30 mouse cellular contexts compared by ENCODE assay signal in genomic region chr17:26788986-26789385, GRCm38 (mm10). TPM values are rescaled to one million over a fixed set of nuclear protein-coding genes. Genes with fewer than 3 reads are reported as not detected.
A peak's percentile ranks its signal among the peaks of the same experiment; 100 is the strongest.
DNase-seq lines count a peak whose midpoint lies in the region; TF ChIP-seq lines count a peak whose summit lies in the region.
"Had no signal": no experiment of that assay in that cellular context is flagged by ENCODE, and none has a peak within 500 bp of the region (broad histone marks: within the 10 kb centered on the region; RNA-seq: fewer than 3 reads in every experiment).

No protein-coding gene starts in this region.

- no peaks in the 10 kb centered on the region for H3K9me3 ChIP-seq in heart, embryonic 10.5 days
- H3K9me3 ChIP-seq in CH12.LX (replicated peaks; ENCODE audit: low read length), result no peaks in the 10 kb centered on the region
- H3K9me3 ChIP-seq: embryonic facial prominence, embryonic 13.5 days; embryonic facial prominence, embryonic 15.5 days; forebrain, embryonic 10.5 days; forebrain, embryonic 12.5 days; G1E had no signal

- dilution Hi-C loops in CH12.LX (cut with MboI; ENCODE audit: extremely low pct_ligation_motif_present, extremely low pct_unique_long_range_greater_than_20kb, low sequenced_read_pairs), result no loop called here

- in situ Hi-C loops in CH12.LX (cut with MboI; ENCODE audit: low pct_ligation_motif_present, low pct_unique_long_range_greater_than_20kb, low sequenced_read_pairs), result loop anchor here (10.0 kb wide), 1 partner anchor 64 kb away; no protein-coding TSS in a partner anchor

- H3K27me3 ChIP-seq in heart, embryonic 10.5 days (ENCODE audit: insufficient read depth, poor library complexity, severe bottlenecking), result no peaks in the 10 kb centered on the region
- H3K27me3 ChIP-seq in spleen, adult 2 months (ENCODE audit: control insufficient read depth, insufficient read depth, low read length), result no peaks in the 10 kb centered on the region
- no peaks in the 10 kb centered on the region for H3K27me3 ChIP-seq in CH12.LX (replicated peaks)
- H3K27me3 ChIP-seq: embryonic facial prominence, embryonic 13.5 days; embryonic facial prominence, embryonic 15.5 days; forebrain, embryonic 12.5 days; Patski had no signal

- no peak overlapping the region for H3K27ac ChIP-seq in heart, embryonic 10.5 days
- peak overlapping the region; percentile 91 for H3K27ac ChIP-seq in spleen, adult 2 months (ENCODE audit: insufficient read depth, low read length)
- peak overlapping the region; percentile 99 for H3K27ac ChIP-seq in CH12.LX (ENCODE audit: insufficient read depth, low read depth)
- H3K27ac ChIP-seq in bone marrow, adult 2 months (ENCODE audit: control insufficient read depth, insufficient read depth, low read depth, low read length, poor library complexity), result peak overlapping the region; percentile 44; the same call in 1 of the 2 replicates
- H3K27ac ChIP-seq: embryonic facial prominence, embryonic 13.5 days; embryonic facial prominence, embryonic 15.5 days; forebrain, embryonic 10.5 days; forebrain, embryonic 12.5 days had no signal

- peaks cover 86% of the 10 kb centered on the region for H3K36me3 ChIP-seq in heart, embryonic 10.5 days
- H3K36me3 ChIP-seq in spleen, adult 2 months (ENCODE audit: control insufficient read depth, insufficient read depth, low read length), result peaks cover 21% of the 10 kb centered on the region
- peaks cover 36 to 64% of the 10 kb centered on the region in 2 experiments for H3K36me3 ChIP-seq in CH12.LX (replicated peaks in 1 of 2; ENCODE audit: control insufficient read depth in 1 of 2, insufficient read depth in 1 of 2, low read length in 1 of 2)

- no peaks in the 10 kb centered on the region; the same call in 1 of the 2 replicates for H3K79me2 ChIP-seq in CH12.LX (replicated peaks; ENCODE audit: control insufficient read depth, extremely low read depth, insufficient read depth, poor library complexity, severe bottlenecking)

- TF ChIP-seq EP300 in CH12.LX (IDR thresholded peaks at IDR 0.05; ENCODE audit: low read length), result no peak

- H3K4me1 ChIP-seq in heart, embryonic 10.5 days, result no peaks in the 10 kb centered on the region
- H3K4me1 ChIP-seq in spleen, adult 2 months (ENCODE audit: control insufficient read depth, insufficient read depth, insufficient read length), result peaks cover 42% of the 10 kb centered on the region; the same call in 1 of the 2 replicates
- H3K4me1 ChIP-seq in CH12.LX (ENCODE audit: control insufficient read depth in 1 of 2, insufficient read depth in 2 of 2), result peaks cover 59 to 94% of the 10 kb centered on the region in 2 experiments
- H3K4me1 ChIP-seq in bone marrow, adult 2 months (ENCODE audit: control insufficient read depth, insufficient read depth, low read length), result peaks cover 4% of the 10 kb centered on the region
- H3K4me1 ChIP-seq: embryonic facial prominence, embryonic 13.5 days; embryonic facial prominence, embryonic 15.5 days; forebrain, embryonic 10.5 days; forebrain, embryonic 12.5 days had no signal

- no peak for TF ChIP-seq RAD21 in CH12.LX (IDR thresholded peaks at IDR 0.05; ENCODE audit: low read depth, low read length)

- peak overlapping the region; percentile 69 for H3K4me2 ChIP-seq in CH12.LX (ENCODE audit: insufficient read depth, low read depth, poor library complexity, severe bottlenecking)
- H3K4me2 ChIP-seq: embryonic facial prominence, embryonic 13.5 days; embryonic facial prominence, embryonic 15.5 days; forebrain, embryonic 12.5 days had no signal

- no peak for TF ChIP-seq POLR2A in spleen, adult 2 months (IDR thresholded peaks at IDR 0.05; ENCODE audit: low read depth, low read length)
- TF ChIP-seq POLR2A in CH12.LX (IDR thresholded peaks at IDR 0.05; ENCODE audit: low read depth, low read length), result no peak; the same call in 1 of the 2 replicates
- no peak for TF ChIP-seq POLR2A in bone marrow, adult 2 months (IDR thresholded peaks at IDR 0.05; ENCODE audit: borderline replicate concordance, control insufficient read depth, low read depth, low read length)

- DNase-seq in heart, embryonic 10.5 days (ENCODE audit: low spot score), result peak; percentile 56
- no peak for DNase-seq in heart, postnatal 36 days
- no peak for DNase-seq in spleen, adult 2 months (ENCODE audit: low read depth in 1 of 2, low spot score in 2 of 2)
- DNase-seq in spleen, adult 12 weeks (ENCODE audit: low spot score), result no peak
- DNase-seq in CH12.LX (ENCODE audit: extremely low read depth), result no peak
- no peak for DNase-seq in frontal cortex, adult 2 months (ENCODE audit: extremely low spot score in 1 of 2, low spot score in 1 of 2)
- DNase-seq: adrenal gland, adult 8-10 months; adrenal gland, postnatal 14 days; adrenal gland, postnatal 36 days; cerebellum, adult 11 months; cerebellum, adult 18-20 months; cerebellum, adult 8-10 months; cerebellum, adult 9-11 months; cerebellum, postnatal 14 days; cerebellum, postnatal 36 days; embryo, embryonic 11 days had no signal

- no peak overlapping the region for H3K4me3 ChIP-seq in heart, embryonic 10.5 days
- no peak overlapping the region for H3K4me3 ChIP-seq in spleen, adult 2 months (ENCODE audit: extremely low read depth, insufficient read depth, insufficient read length)
- H3K4me3 ChIP-seq in CH12.LX (replicated peaks in 1 of 3; ENCODE audit: low read depth in 2 of 3, low read length in 2 of 3, poor library complexity in 1 of 3), result peak overlapping the region in 1 of 3 experiments; percentile 19
- H3K4me3 ChIP-seq in bone marrow, adult 2 months (replicated peaks; ENCODE audit: control insufficient read depth, low read depth, low read length), result no peak overlapping the region
- H3K4me3 ChIP-seq: embryonic facial prominence, embryonic 13.5 days; embryonic facial prominence, embryonic 15.5 days; erythroblast, embryonic 14.5 days; forebrain, embryonic 10.5 days; forebrain, embryonic 12.5 days had no signal

- H3K9ac ChIP-seq in CH12.LX (ENCODE audit: insufficient read depth, low read depth), result peak overlapping the region; percentile 26; the same call in 1 of the 2 replicates
- H3K9ac ChIP-seq: embryonic facial prominence, embryonic 13.5 days; embryonic facial prominence, embryonic 15.5 days; forebrain, embryonic 12.5 days had no signal

- no peak for TF ChIP-seq CTCF in spleen, adult 2 months (IDR thresholded peaks at IDR 0.05; ENCODE audit: extremely low read depth, insufficient read depth, insufficient read length, insufficient replicate concordance)
- TF ChIP-seq CTCF in CH12.LX (conservative IDR thresholded peaks at IDR 0.05 in 1 of 2, IDR thresholded peaks at IDR 0.05 in 1 of 2; ENCODE audit: low read depth in 2 of 2, low read length in 2 of 2), result no peak
- no peak for TF ChIP-seq CTCF in bone marrow, adult 2 months (IDR thresholded peaks at IDR 0.05; ENCODE audit: control insufficient read depth, insufficient read depth, low read length)

- intact Hi-C loops in heart, postnatal 36 days (cut with DNase I), result no loop called here

- 93% methylated on average over 8 of the region's 8 CpGs for WGBS in heart, embryonic 10.5 days
- 87% methylated on average over 8 of the region's 8 CpGs for WGBS in spleen, adult 2 months
- 92% methylated on average over 8 of the region's 8 CpGs for WGBS in bone marrow, adult 2 months

TF ChIP-seq in CH12.LX, 34 proteins besides CTCF, POLR2A, EP300 and RAD21 (continues in another document):
- TF ChIP-seq ETS1 (conservative IDR thresholded peaks at IDR 0.05; ENCODE audit: low read depth, low read length), result no peak
- TF ChIP-seq TBP (conservative IDR thresholded peaks at IDR 0.05; ENCODE audit: low read depth, low read length), result no peak
- no peak for TF ChIP-seq IRF4 (IDR thresholded peaks at IDR 0.05; ENCODE audit: low read depth, low read length)
- TF ChIP-seq KAT2A (IDR thresholded peaks at IDR 0.05; ENCODE audit: insufficient replicate concordance, low read length), result no peak
- no peak for TF ChIP-seq CHD1 (IDR thresholded peaks at IDR 0.05; ENCODE audit: low read depth, low read length)
- TF ChIP-seq GABPA (IDR thresholded peaks at IDR 0.05; ENCODE audit: insufficient replicate concordance, low read depth, low read length), result no peak
- no peak for TF ChIP-seq PAX5 (IDR thresholded peaks at IDR 0.05; ENCODE audit: low read length)
- TF ChIP-seq MYC (IDR thresholded peaks at IDR 0.05; ENCODE audit: low read depth, low read length), result no peak
- no peak for TF ChIP-seq MEF2A (IDR thresholded peaks at IDR 0.05; ENCODE audit: borderline replicate concordance, low read depth, low read length)
- no peak for TF ChIP-seq USF1 (IDR thresholded peaks at IDR 0.05; ENCODE audit: low read depth, low read length)
- TF ChIP-seq NELFE (IDR thresholded peaks at IDR 0.05; ENCODE audit: low read depth, low read length), result no peak
- TF ChIP-seq NRF1 (IDR thresholded peaks at IDR 0.05; ENCODE audit: low read depth, low read length), result no peak
- no peak for TF ChIP-seq ZMIZ1 (IDR thresholded peaks at IDR 0.05; ENCODE audit: low read depth, low read length)
- no peak; the same call in 1 of the 2 replicates for TF ChIP-seq MXI1 (IDR thresholded peaks at IDR 0.05; ENCODE audit: low read depth, low read length)
- TF ChIP-seq ZKSCAN1 (IDR thresholded peaks at IDR 0.05; ENCODE audit: borderline replicate concordance, low read depth, low read length), result no peak
- no peak for TF ChIP-seq MAZ (IDR thresholded peaks at IDR 0.05; ENCODE audit: low read depth, low read length)
- TF ChIP-seq E2F4 (IDR thresholded peaks at IDR 0.05; ENCODE audit: insufficient replicate concordance, low read depth, low read length), result no peak
- TF ChIP-seq CHD2 (IDR thresholded peaks at IDR 0.05; ENCODE audit: low read length), result no peak

RNA-seq across cellular contexts. Expression of gene Bnip1, which starts 8.1 kb away (rescaled TPM):
- polyA plus RNA-seq in heart, embryonic 10.5 days (2016; fragmentation: Nextera tagmentation; extraction: Ambion mirVana), result 51.1 and 51.6 TPM in 2 replicates
- 10 to 100 TPM; 24.5 to 27.2 TPM for total RNA-seq in heart, postnatal 36 days (2021)
- polyA plus RNA-seq in spleen, adult 2 months (2012; rRNA removed), result 16.6 and 17.2 TPM in 2 replicates
- total RNA-seq in CH12.LX (2012; rRNA removed), result 47.1 and 54.6 TPM in 2 replicates
- total RNA-seq in CH12.LX (2014; rRNA removed), result 59.6 and 63.9 TPM in 2 replicates
- polyA plus RNA-seq in CH12.LX (2012; ENCODE audit: insufficient read length, low read depth), result 44.1 and 50.9 TPM in 2 replicates
- polyA plus RNA-seq in bone marrow, adult 2 months (2011; ENCODE audit: insufficient read depth, insufficient read length, low replicate concordance, missing spikeins), result 20.7 and 29.5 TPM in 2 replicates
- 43.1 and 47.8 TPM in 2 replicates for polyA plus RNA-seq in frontal cortex, adult 2 months (2012; rRNA removed)

RNA-seq across cellular contexts. Expression of gene Nkx2-5, which starts 55.8 kb away (rescaled TPM):
- 146 and 189 TPM in 2 replicates for polyA plus RNA-seq in heart, embryonic 10.5 days (2016; fragmentation: Nextera tagmentation; extraction: Ambion mirVana)
- 10 to 100 TPM; 80.7 TPM for total RNA-seq in heart, postnatal 36 days (2021)
- 19.8 and 34.6 TPM in 2 replicates for polyA plus RNA-seq in spleen, adult 2 months (2012; rRNA removed)
- not detected in 2 replicates for total RNA-seq in CH12.LX (2012; rRNA removed)
- total RNA-seq in CH12.LX (2014; rRNA removed), result not detected in 2 replicates
- not detected in 2 replicates for polyA plus RNA-seq in CH12.LX (2012; ENCODE audit: insufficient read length, low read depth)
- polyA plus RNA-seq in bone marrow, adult 2 months (2011; ENCODE audit: insufficient read depth, insufficient read length, low replicate concordance, missing spikeins), result not detected in 2 replicates
- polyA plus RNA-seq in frontal cortex, adult 2 months (2012; rRNA removed), result not detected in 2 replicates
- total RNA-seq: adrenal gland, adult 18-20 months; adrenal gland, adult 8-10 months; adrenal gland, postnatal 14 days; adrenal gland, postnatal 36 days; common myeloid progenitor, adult 5-6 weeks; G1E had no signal
- polyA plus RNA-seq: activated CD4-positive, CD25-positive, alpha-beta regulatory T cell, adult 4 months; brain, embryonic 14.5 days; erythroblast, embryonic 14.5 days; forebrain, embryonic 10.5 days; forebrain, embryonic 12.5 days; forebrain, embryonic 14.5 days; forebrain, embryonic 16.5 days; G1E; Patski had no signal

Comparison
In these comparisons a context has a peak if more than half of its experiments do, and no peak if none do; other contexts are left out.
1. RNA of gene Nkx2-5, which starts 55.8 kb away (polyA plus RNA-seq): 146 to 189 TPM in heart, embryonic 10.5 days and 19.8 to 34.6 TPM in spleen, adult 2 months; not detected in CH12.LX, not detected in bone marrow, adult 2 months and not detected in frontal cortex, adult 2 months; every median in the first group is over 10 times any median in the second.